Mouse (Mus musculus) heart, embryonic 11.5 days (tissue): ENCODE measurements around the gene Hnrnpul2. TPM values are rescaled to one million over a fixed set of nuclear protein-coding genes. Genes with fewer than 3 reads are reported as not detected.
"Not testable (repeated sequence)": the region's sequence is repeated elsewhere in the genome, so short reads cannot be mapped to it uniquely, and the experiment has no call there.

ENCODE experiments used
- ATAC-seq: fragments of 200-750 bp; cut with Nextera tagmentation; replicated peaks from 2 replicates; pipeline ENCODE4 v1.8.0; 2017; ENCODE audit warnings: moderate library complexity; ENCODE audit not compliant: insufficient number of reproducible peaks, low FRiP score, low TSS enrichment
- H3K27ac ChIP-seq: fragments of 300-500 bp; sonication (generic); 2 replicates; pipeline ENCODE4 v1.5.1; 2014; ENCODE audit warnings: mild to moderate bottlenecking, low read depth, low read length
- H3K27me3 ChIP-seq: fragments of 300-500 bp; sonication (generic); 2 replicates; pipeline ENCODE4 v1.6.1; 2014; ENCODE audit warnings: mild to moderate bottlenecking, low read length, mixed read lengths; ENCODE audit not compliant: control insufficient read depth, insufficient read depth
- H3K36me3 ChIP-seq: fragments of 300-500 bp; sonication (generic); 2 replicates; pipeline ENCODE4 v1.6.1; 2014; ENCODE audit warnings: mild to moderate bottlenecking, low read length, moderate library complexity, mixed read lengths; ENCODE audit not compliant: control insufficient read depth, insufficient read depth
- H3K4me1 ChIP-seq: fragments of 300-500 bp; sonication (generic); 2 replicates; pipeline ENCODE4 v1.6.1; 2014; ENCODE audit warnings: low read length; ENCODE audit not compliant: control insufficient read depth, insufficient read depth
- H3K4me2 ChIP-seq: fragments of 300-500 bp; sonication (generic); 2 replicates; pipeline ENCODE4 v1.6.1; 2014; ENCODE audit warnings: mild to moderate bottlenecking, moderate library complexity
- H3K4me3 ChIP-seq: fragments of 300-500 bp; sonication (generic); 2 replicates; pipeline ENCODE4 v1.5.1; 2014; ENCODE audit warnings: low read depth, low read length
- H3K9ac ChIP-seq: fragments of 300-500 bp; sonication (generic); 2 replicates; pipeline ENCODE4 v1.6.1; 2014; ENCODE audit warnings: mild to moderate bottlenecking, low read depth, low read length, moderate library complexity
- H3K9me3 ChIP-seq: fragments of 300-500 bp; sonication (generic); replicated peaks from 2 replicates; pipeline ENCODE4 v1.6.1; 2016; ENCODE audit warnings: low read length; ENCODE audit not compliant: control insufficient read depth
- WGBS: fragments of 180-500 bp; shearing (Covaris S2); extraction: QIAGEN DNeasy Blood & Tissue Kit; methylation state at CpG from one replicate; pipeline ENCODE4 v1.1.7; 2014; ENCODE audit not compliant: insufficient replicate concordance; 5-methylcytosine and 5-hydroxymethylcytosine counted together
- polyA plus RNA-seq: library from polyadenylated mRNA; unstranded; fragments of >200 nt; fragmentation: Nextera tagmentation; extraction: Ambion mirVana; gene quantifications from 2 replicates; pipeline ENCODE4 v1.2.1, GENCODE M21; 2014

Hnrnpul2 gene
- polyA plus RNA-seq, 1 experiment from 2014 or later: 6.1 TPM

DNA sequence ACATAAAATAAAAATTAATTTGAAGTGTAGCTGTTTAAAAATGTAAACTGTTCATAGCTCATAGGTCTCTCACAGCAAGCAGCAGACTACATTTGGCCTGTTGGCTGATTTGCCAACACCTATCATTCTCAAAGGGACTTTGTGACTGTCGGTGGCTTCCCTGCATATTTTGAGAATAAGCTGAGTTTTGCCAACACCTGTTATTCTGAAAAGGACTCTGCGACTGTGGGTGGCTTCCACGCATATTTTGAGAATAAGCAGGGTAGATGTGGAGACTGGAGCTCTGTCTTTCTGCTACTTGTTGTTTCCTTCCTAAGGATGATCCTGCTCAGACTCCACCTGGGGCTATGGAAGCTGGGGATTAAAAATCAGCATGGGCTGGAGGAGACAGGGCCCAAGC lies 33.3 kb downstream of the Hnrnpul2 start:
- Histone ChIP-seq H3K27me3 (no peaks in the 10 kb centered on the region), H3K36me3 (no peaks in the 10 kb centered on the region), H3K9me3 (no peaks in the 10 kb centered on the region), H3K9ac (no peak overlapping the region), H3K27ac (no peak overlapping the region), H3K4me1 (peaks cover 4% of the 10 kb centered on the region; the same call in 1 of the 2 replicates), H3K4me3 (no peak overlapping the region), H3K4me2 (no peak overlapping the region)
- 71% methylated on average over 3 of the region's 3 CpGs for WGBS
- no peak for ATAC-seq

DNA sequence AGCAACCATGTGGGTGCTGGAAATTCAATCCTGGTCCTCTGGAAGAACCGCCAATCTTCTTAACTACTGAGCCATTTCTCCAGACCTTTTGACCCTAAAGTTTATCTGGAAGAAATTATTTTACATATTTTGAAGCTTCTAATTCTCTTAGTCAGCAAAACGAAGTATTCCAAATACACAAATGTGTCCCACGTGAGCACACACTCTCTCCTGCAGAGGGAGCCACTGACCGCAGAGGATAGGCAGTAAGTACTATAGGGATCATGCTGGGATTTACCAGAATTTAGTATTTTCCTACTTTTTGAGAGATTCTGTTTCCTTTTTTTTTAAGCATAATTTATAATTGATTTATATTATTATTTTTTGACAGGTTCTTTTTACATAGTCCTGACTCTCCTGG lies 37.9 kb downstream of the Hnrnpul2 start:
- Histone ChIP-seq H3K9me3 (no peaks in the 10 kb centered on the region), H3K36me3 (no peaks in the 10 kb centered on the region), H3K4me1 (no peaks in the 10 kb centered on the region), H3K27me3 (no peaks in the 10 kb centered on the region), H3K4me3 (no peak overlapping the region), H3K27ac (no peak overlapping the region), H3K4me2 (no peak overlapping the region), H3K9ac (no peak overlapping the region)
- no peak for ATAC-seq
- 46% methylated on average over 4 of the region's 4 CpGs for WGBS

DNA sequence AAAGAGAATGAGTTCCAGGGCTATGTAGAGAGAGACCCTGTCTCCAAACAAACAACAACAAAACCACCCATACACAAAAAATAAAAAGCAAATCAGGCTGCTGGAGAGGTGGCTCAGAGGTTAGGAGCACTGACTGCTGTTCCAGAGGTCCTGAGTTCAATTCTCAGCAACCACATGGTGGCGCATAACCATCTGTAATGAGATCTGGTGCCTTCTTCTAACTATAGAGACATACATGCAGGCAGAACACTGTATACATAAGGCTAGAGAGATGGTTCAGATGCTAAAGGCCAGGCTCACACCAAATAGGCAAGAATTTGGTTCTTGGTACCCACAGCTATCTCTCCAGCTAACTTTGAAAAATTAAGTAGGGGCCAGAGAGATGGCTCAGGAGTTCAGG lies 39.2 kb downstream of the Hnrnpul2 start:
- H3K9me3 ChIP-seq: no peaks in the 10 kb centered on the region
- no peak overlapping the region for H3K4me3 ChIP-seq
- H3K27ac ChIP-seq: no peak overlapping the region
- no peak for ATAC-seq
- no peak overlapping the region for H3K9ac ChIP-seq
- no peaks in the 10 kb centered on the region for H3K4me1 ChIP-seq
- 11% methylated on average over 1 of the region's 1 CpGs for WGBS
- H3K36me3 ChIP-seq: no peaks in the 10 kb centered on the region
- H3K27me3 ChIP-seq: no peaks in the 10 kb centered on the region
- no peak overlapping the region for H3K4me2 ChIP-seq

DNA sequence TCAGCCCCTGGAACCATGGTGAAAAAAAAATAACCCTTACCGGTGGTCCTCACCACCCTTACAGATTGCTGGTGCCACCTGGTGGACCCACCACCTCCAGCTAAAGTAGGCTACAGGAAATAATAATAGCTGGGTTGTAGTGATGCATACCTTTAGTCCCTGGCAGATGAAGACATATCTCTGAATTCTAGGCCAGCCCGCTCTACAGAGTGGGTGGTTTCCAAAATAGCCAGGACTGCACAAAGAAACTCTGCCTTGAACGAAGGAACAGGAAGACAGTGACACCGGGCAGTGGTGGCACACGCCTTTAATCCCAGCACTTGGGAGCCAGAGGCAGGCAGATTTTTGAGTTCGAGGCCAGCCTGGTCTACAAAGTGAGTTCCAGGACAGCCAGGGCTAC lies 44.5 kb downstream of the Hnrnpul2 start:
- Histone ChIP-seq H3K27me3 (no peaks in the 10 kb centered on the region), H3K36me3 (no peaks in the 10 kb centered on the region), H3K27ac (no peak overlapping the region), H3K9ac (no peak overlapping the region), H3K4me3 (no peak overlapping the region), H3K9me3 (no peaks in the 10 kb centered on the region), H3K4me1 (no peaks in the 10 kb centered on the region), H3K4me2 (no peak overlapping the region)
- WGBS: 73% methylated on average over 6 of the region's 6 CpGs
- no peak for ATAC-seq

DNA sequence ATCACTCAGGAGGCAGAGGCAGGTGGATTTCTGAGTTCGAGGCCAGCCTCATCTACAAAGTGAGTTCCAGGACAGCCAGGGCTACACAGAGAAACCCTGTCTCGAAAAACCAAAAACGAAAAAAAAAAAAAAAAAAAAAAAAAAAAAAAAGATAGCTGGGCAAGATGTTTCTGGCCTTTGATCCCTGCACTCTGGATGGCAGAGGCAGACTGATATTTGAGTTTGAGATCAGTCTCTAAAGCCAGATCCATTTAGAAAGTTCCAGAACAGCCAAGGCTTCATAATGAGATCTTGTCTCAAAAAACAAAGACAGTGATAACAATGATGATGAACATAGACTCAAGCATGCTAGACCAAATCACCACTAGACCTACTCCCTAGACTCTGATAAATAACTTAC lies 50.6 kb downstream of the Hnrnpul2 start:
- ATAC-seq: not testable (repeated sequence)
- peak overlapping the region; percentile 80; the same call in 1 of the 2 replicates for H3K4me3 ChIP-seq

DNA sequence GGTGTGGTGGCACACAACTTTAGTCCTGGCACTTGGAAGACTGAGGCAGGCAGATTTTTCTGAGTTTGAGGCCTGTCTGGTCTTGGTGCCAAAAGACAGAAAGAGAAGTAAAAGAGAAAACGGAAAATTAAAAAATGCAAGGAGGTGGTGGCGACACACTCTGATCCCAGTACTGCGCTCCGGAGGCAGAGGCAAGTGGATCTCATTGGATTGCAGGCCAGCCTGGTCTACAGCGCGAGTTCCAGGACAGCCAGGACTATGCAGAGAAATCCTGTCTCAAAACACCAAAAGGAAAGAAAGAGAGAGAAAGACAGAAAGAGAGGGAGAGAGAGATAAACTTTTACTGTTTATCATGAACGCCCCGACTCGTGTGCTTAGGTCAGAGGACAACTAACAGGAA lies 51.0 kb downstream of the Hnrnpul2 start:
- peaks cover 5% of the 10 kb centered on the region; the same call in 1 of the 2 replicates for H3K36me3 ChIP-seq
- ATAC-seq: no peak; the same call in 1 of the 2 replicates
- peak overlapping the region; percentile 80 for H3K4me3 ChIP-seq
- H3K4me2 ChIP-seq: peak overlapping the region; percentile 91
- WGBS: 47% methylated on average over 9 of the region's 9 CpGs
- no peaks in the 10 kb centered on the region for H3K27me3 ChIP-seq
- peak overlapping the region; percentile 80 for H3K9ac ChIP-seq
- peak overlapping the region; percentile 76 for H3K27ac ChIP-seq
- H3K9me3 ChIP-seq: no peaks in the 10 kb centered on the region
- H3K4me1 ChIP-seq: peaks cover 6% of the 10 kb centered on the region

More for the DNA sequence above, 50.6 kb downstream of the Hnrnpul2 start:
- H3K27ac ChIP-seq, H3K9me3 ChIP-seq, H3K9ac ChIP-seq, H3K4me1 ChIP-seq, H3K27me3 ChIP-seq, H3K36me3 ChIP-seq: not testable (repeated sequence)
- H3K4me2 ChIP-seq: peak overlapping the region; percentile 91
- WGBS: 56% methylated on average over 3 of the region's 3 CpGs

DNA sequence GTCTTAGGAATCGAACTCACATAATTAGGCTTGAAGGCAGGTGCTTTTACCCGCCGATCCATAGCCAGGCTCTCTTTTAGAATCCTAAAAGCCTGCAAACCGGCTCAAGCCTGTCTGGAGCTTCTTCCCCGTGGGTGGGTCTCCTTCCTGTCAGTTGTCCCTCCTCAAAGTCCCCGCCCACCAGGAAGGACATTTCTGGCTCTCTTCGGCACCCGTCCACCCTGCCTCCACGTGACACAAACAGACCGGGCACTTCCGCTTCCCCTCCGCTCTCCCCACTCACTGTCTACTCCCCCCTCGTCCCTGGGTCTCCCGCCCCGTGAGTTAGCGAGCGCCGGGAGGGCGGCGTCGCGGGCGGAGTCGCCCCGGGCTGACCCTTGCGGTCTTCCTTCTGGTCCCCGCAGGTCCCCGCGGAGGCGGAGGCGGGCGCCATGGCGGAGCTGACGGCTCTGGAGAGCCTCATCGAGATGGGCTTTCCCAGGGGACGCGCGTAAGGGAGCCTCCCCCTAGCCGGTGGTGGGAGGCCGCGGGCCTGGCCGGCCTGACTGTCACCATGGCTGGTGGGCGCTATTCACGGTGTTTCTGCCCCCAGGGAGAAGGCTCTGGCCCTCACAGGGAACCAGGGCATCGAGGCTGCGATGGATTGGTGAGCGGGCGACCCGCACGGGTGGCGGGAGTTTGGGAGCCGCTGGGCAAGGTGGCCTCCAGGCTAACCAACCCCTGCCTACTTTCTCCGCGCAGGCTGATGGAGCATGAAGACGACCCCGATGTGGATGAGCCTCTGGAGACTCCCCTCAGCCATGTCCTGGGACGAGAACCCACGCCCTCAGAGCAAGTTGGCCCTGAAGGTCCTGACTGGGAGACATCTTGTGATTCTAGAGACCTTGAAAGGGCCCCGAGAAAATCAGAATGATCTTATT lies 51.7 kb downstream of the Hnrnpul2 start, which contains the start of gene Ubxn1:
Gene Ubxn1 (plus strand): TSS at position 230 of the 920 bp plus-strand sequence.
- no peaks in the 10 kb centered on the region for H3K27me3 ChIP-seq
- peaks cover 6% of the 10 kb centered on the region for H3K4me1 ChIP-seq
- peak; percentile 97 for ATAC-seq
- H3K27ac ChIP-seq: peak within 1 kb of the TSS; percentile 82
- under 1% methylated on average over 59 of the region's 59 CpGs for WGBS
- peak within 1 kb of the TSS; percentile 91 for H3K4me2 ChIP-seq
- H3K4me3 ChIP-seq: peak within 1 kb of the TSS; percentile 80
- H3K36me3 ChIP-seq: peaks cover 7% of the 10 kb centered on the region; the same call in 1 of the 2 replicates
- no peaks in the 10 kb centered on the region for H3K9me3 ChIP-seq
- H3K9ac ChIP-seq: peak within 1 kb of the TSS; percentile 80

DNA sequence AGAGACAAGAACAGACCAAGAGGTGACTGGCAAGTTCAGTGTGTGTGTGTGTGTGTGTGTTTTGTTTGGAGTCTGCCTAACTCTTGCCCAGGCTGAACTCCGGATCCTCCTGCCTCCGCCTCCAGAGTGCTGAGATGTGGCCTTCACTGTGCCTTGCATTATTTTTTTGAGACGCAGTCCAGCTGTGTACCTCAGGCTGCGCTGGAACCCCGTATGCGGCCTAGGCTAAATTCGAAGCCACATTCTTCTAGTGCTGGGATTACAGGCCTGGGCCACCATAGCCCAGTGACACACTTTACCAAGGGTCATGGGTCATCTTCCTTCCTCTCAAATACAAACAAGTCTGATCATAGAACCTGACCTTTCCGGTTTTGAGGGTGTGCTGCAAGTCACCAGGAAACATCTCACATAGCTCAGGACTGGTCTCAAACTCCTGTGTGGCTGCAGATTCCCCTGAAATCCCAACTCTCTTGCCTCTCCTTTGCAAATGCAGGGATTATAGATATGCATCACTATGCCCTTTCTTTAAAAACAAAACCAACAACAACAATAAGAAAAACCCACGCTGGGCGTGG lies 52.5 kb downstream of the Hnrnpul2 start:
- peak overlapping the region; percentile 82; the same call in 1 of the 2 replicates for H3K27ac ChIP-seq
- 73% methylated on average over 10 of the region's 10 CpGs for WGBS
- no peak for ATAC-seq

More for the DNA sequence above, 52.5 kb downstream of the Hnrnpul2 start:
- no peaks in the 10 kb centered on the region for H3K9me3 ChIP-seq
- H3K27me3 ChIP-seq: no peaks in the 10 kb centered on the region
- H3K4me3 ChIP-seq: peak overlapping the region; percentile 80
- peaks cover 7% of the 10 kb centered on the region; the same call in 1 of the 2 replicates for H3K36me3 ChIP-seq
- H3K9ac ChIP-seq: peak overlapping the region; percentile 80
- H3K4me2 ChIP-seq: peak overlapping the region; percentile 91
- peaks cover 6% of the 10 kb centered on the region for H3K4me1 ChIP-seq
